Mouse (Mus musculus) lung, embryonic 16.5 days (tissue): ENCODE data around the gene Aars. TPM values are rescaled to one million over a fixed set of nuclear protein-coding genes. Genes with fewer than 3 reads are reported as not detected.

ENCODE experiments used
- ATAC-seq: fragments of 200-750 bp; cut with Nextera tagmentation; 2 replicates; pipeline ENCODE4 v1.8.0; 2017; ENCODE audit warnings: low read depth, mild to moderate bottlenecking, moderate library complexity
- H3K27ac ChIP-seq: fragments of 300-500 bp; sonication (generic); 2 replicates; pipeline ENCODE4 v1.5.1; 2014; ENCODE audit warnings: mild to moderate bottlenecking, control low read depth, low read length
- H3K27me3 ChIP-seq: fragments of 300-500 bp; sonication (generic); 2 replicates; pipeline ENCODE4 v1.6.1; 2014; ENCODE audit warnings: low read depth, low read length, mixed read lengths; ENCODE audit not compliant: control insufficient read depth, insufficient read depth
- H3K36me3 ChIP-seq: fragments of 300-500 bp; sonication (generic); 2 replicates; pipeline ENCODE4 v1.6.1; 2014; ENCODE audit warnings: low read length; ENCODE audit not compliant: control insufficient read depth, insufficient read depth
- H3K4me1 ChIP-seq: fragments of 300-500 bp; sonication (generic); replicated peaks from 2 replicates; pipeline ENCODE4 v1.6.1; 2014; ENCODE audit warnings: low read length, mixed read lengths; ENCODE audit not compliant: control insufficient read depth, insufficient read depth
- H3K4me2 ChIP-seq: fragments of 300-500 bp; sonication (generic); 2 replicates; pipeline ENCODE4 v1.6.1; 2014; ENCODE audit warnings: low read depth, low read length, control low read depth
- H3K4me3 ChIP-seq: fragments of 300-500 bp; sonication (generic); 2 replicates; pipeline ENCODE4 v1.5.1; 2014; ENCODE audit warnings: mild to moderate bottlenecking, low read length, control low read depth
- H3K9ac ChIP-seq: fragments of 300-500 bp; sonication (generic); 2 replicates; pipeline ENCODE4 v1.6.1; 2014; ENCODE audit warnings: low read length, control low read depth
- H3K9me3 ChIP-seq: fragments of 300-500 bp; sonication (generic); 2 replicates; pipeline ENCODE4 v1.6.1; 2016; ENCODE audit warnings: low read length; ENCODE audit not compliant: control insufficient read depth
- WGBS: fragments of 180-500 bp; shearing (Covaris S2); extraction: QIAGEN DNeasy Blood & Tissue Kit; methylation state at CpG from one replicate; pipeline ENCODE4 v1.1.7; 2014; 5-methylcytosine and 5-hydroxymethylcytosine counted together
- polyA plus RNA-seq: library from polyadenylated mRNA; unstranded; fragments of >200 nt; fragmentation: Nextera tagmentation; extraction: Ambion mirVana; gene quantifications from 2 replicates; pipeline ENCODE4 v1.2.1, GENCODE M21; 2015

Aars gene
- polyA plus RNA-seq, 1 experiment from 2014 or later: 50.9 TPM

GRCm38 (mm10) chr8:111048694-111049093, 15.8 kb downstream of the Aars start:
- 87% methylated on average over 2 of the region's 2 CpGs for WGBS

GRCm38 (mm10) chr8:111049106-111049505, 16.2 kb downstream of the Aars start:
- no peak overlapping the region for H3K4me2 ChIP-seq
- WGBS: 91% methylated on average over 7 of the region's 7 CpGs
- no peak overlapping the region for H3K27ac ChIP-seq
- no peak for ATAC-seq
- H3K4me3 ChIP-seq: no peak overlapping the region
- peaks cover 72% of the 10 kb centered on the region for H3K36me3 ChIP-seq
- H3K4me1 ChIP-seq: no peaks in the 10 kb centered on the region
- no peak overlapping the region for H3K9ac ChIP-seq
- no peaks in the 10 kb centered on the region for H3K27me3 ChIP-seq
- H3K9me3 ChIP-seq: no peaks in the 10 kb centered on the region

More at GRCm38 (mm10) chr8:111048694-111049093, 15.8 kb downstream of the Aars start:
- no peaks in the 10 kb centered on the region for H3K4me1 ChIP-seq
- no peak overlapping the region for H3K9ac ChIP-seq
- no peak for ATAC-seq
- H3K27me3 ChIP-seq: no peaks in the 10 kb centered on the region
- peaks cover 72% of the 10 kb centered on the region for H3K36me3 ChIP-seq
- no peak overlapping the region for H3K27ac ChIP-seq
- no peak overlapping the region for H3K4me3 ChIP-seq
- no peak overlapping the region for H3K4me2 ChIP-seq
- no peaks in the 10 kb centered on the region for H3K9me3 ChIP-seq

GRCm38 (mm10) chr8:111053827-111054518, 21.0 kb downstream of the Aars start:
- no peak for ATAC-seq
- Histone ChIP-seq H3K9me3 (no peaks in the 10 kb centered on the region), H3K36me3 (peaks cover 51% of the 10 kb centered on the region), H3K9ac (no peak overlapping the region), H3K4me1 (peaks cover 11% of the 10 kb centered on the region), H3K4me2 (no peak overlapping the region), H3K4me3 (no peak overlapping the region), H3K27me3 (no peaks in the 10 kb centered on the region), H3K27ac (no peak overlapping the region)
- 92% methylated on average over 12 of the region's 12 CpGs for WGBS

GRCm38 (mm10) chr8:111055031-111055634, 22.2 kb downstream of the Aars start:
- H3K4me1 ChIP-seq: peaks cover 11% of the 10 kb centered on the region
- no peaks in the 10 kb centered on the region for H3K9me3 ChIP-seq
- H3K27ac ChIP-seq: no peak overlapping the region
- no peak for ATAC-seq
- no peak overlapping the region for H3K4me3 ChIP-seq
- H3K9ac ChIP-seq: no peak overlapping the region
- H3K36me3 ChIP-seq: peaks cover 43% of the 10 kb centered on the region
- WGBS: 87% methylated on average over 17 of the region's 17 CpGs
- H3K4me2 ChIP-seq: no peak overlapping the region
- H3K27me3 ChIP-seq: no peaks in the 10 kb centered on the region

- Histone ChIP-seq H3K4me1 (peaks cover 11% of the 10 kb centered on the region), H3K27me3 (no peaks in the 10 kb centered on the region), H3K9me3 (no peaks in the 10 kb centered on the region), H3K4me3 (peak overlapping the region; percentile 95), H3K4me2 (no peak overlapping the region), H3K27ac (no peak overlapping the region), H3K36me3 (peaks cover 38% of the 10 kb centered on the region), H3K9ac (no peak overlapping the region)
- 59% methylated on average over 2 of the region's 2 CpGs for WGBS
- ATAC-seq: no peak
Measured at GRCm38 (mm10) chr8:111055661-111056060, 22.7 kb downstream of the Aars start.

GRCm38 (mm10) chr8:111056158-111056663, 23.3 kb downstream of the Aars start, which contains the start of gene Exosc6:
Gene Exosc6 (plus strand): TSS chr8:111056339.
- peak; percentile 95 for ATAC-seq
- peak within 1 kb of the TSS; percentile 95 for H3K4me3 ChIP-seq
- no peaks in the 10 kb centered on the region for H3K9me3 ChIP-seq
- H3K4me1 ChIP-seq: peaks cover 15% of the 10 kb centered on the region
- peak within 1 kb of the TSS; percentile 91 for H3K9ac ChIP-seq
- H3K4me2 ChIP-seq: peak within 1 kb of the TSS; percentile 97
- WGBS: under 1% methylated on average over 53 of the region's 68 CpGs
- H3K27me3 ChIP-seq: no peaks in the 10 kb centered on the region
- H3K36me3 ChIP-seq: peaks cover 38% of the 10 kb centered on the region
- peak within 1 kb of the TSS; percentile 82 for H3K27ac ChIP-seq

GRCm38 (mm10) chr8:111056691-111057293, 23.8 kb downstream of the Aars start:
- Histone ChIP-seq H3K27ac (peak overlapping the region; percentile 82), H3K9me3 (no peaks in the 10 kb centered on the region), H3K4me2 (peak overlapping the region; percentile 97), H3K36me3 (peaks cover 33% of the 10 kb centered on the region), H3K9ac (peak overlapping the region; percentile 91), H3K4me3 (peak overlapping the region; percentile 95), H3K4me1 (peaks cover 17% of the 10 kb centered on the region), H3K27me3 (no peaks in the 10 kb centered on the region)
- ATAC-seq: peak; percentile 68
- WGBS: under 1% methylated on average over 51 of the region's 63 CpGs

GRCm38 (mm10) chr8:111058946-111059572, 26.1 kb downstream of the Aars start:
- ATAC-seq: no peak
- Histone ChIP-seq H3K4me3 (no peak overlapping the region), H3K4me1 (peaks cover 17% of the 10 kb centered on the region), H3K36me3 (peaks cover 15% of the 10 kb centered on the region), H3K4me2 (no peak overlapping the region), H3K27me3 (no peaks in the 10 kb centered on the region), H3K27ac (no peak overlapping the region), H3K9ac (no peak overlapping the region), H3K9me3 (no peaks in the 10 kb centered on the region)
- 62% methylated on average over 2 of the region's 2 CpGs for WGBS

- Histone ChIP-seq H3K27me3 (no peaks in the 10 kb centered on the region), H3K4me3 (peak overlapping the region; percentile 67), H3K4me2 (peak overlapping the region; percentile 64), H3K4me1 (peaks cover 17% of the 10 kb centered on the region), H3K36me3 (no peaks in the 10 kb centered on the region), H3K27ac (no peak overlapping the region), H3K9ac (peak overlapping the region; percentile 62), H3K9me3 (no peaks in the 10 kb centered on the region)
- WGBS: under 1% methylated on average over 14 of the region's 14 CpGs
- ATAC-seq: peak; percentile 0; the same call in 1 of the 2 replicates
Measured at GRCm38 (mm10) chr8:111061688-111062071, 28.7 kb downstream of the Aars start.
